Mouse (Mus musculus) liver, adult (tissue): ENCODE measurements around the gene Sox11.

Experiments
- GATA4 ChIP-seq: IDR thresholded peaks from 2 replicates; pipeline ENCODE4 v1.6.1; 2014; ENCODE audit warnings: mild to moderate bottlenecking, low read length; ENCODE audit not compliant: insufficient replicate concordance

The Sox11 gene

GRCm38 (mm10) chr12:27304713-27305437 is 37.5 kb downstream of the Sox11 start:
- TF ChIP-seq GATA4: no peak

DNA sequence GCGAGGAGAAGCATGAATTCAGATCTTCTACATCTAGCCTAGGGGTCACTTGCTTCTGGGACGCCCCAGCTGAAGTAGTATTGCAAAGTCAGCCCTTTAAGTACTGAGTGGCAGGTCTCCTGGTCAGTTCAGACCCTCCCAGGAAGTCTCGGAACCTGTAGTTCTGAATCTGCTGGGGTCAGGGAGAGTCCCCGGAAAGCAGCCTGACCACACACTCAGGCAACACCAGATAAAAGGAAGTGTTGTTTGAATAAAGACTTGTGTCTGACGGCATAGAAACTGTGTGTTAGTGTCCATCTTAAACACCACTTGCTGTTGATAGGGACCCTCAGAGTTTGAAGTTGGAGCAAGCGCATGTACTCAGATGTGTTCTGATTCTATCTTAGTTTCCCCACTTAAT is 39.2 kb downstream of the Sox11 start:
- TF ChIP-seq GATA4: no peak

DNA sequence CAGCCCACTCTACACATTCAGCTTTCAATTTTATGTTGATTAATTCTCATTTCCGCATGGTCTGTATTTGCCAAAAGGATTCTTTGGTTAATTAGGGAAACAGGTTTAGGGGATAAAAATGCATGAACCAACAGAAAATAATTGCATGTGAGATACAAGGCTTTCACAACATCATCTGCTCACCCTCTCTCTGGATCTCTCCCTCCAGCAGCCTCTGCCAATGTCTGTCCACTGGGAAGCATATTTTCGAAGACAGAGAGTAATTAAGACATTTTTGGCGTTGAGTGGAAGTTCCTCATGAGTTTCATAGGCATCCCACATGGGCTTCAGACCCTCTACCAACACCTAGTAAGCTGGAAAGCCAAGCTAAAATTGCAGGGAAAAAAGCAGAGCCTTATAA is 43.7 kb downstream of the Sox11 start:
- no peak for TF ChIP-seq GATA4

- no peak for TF ChIP-seq GATA4
Measured at GRCm38 (mm10) chr12:27294191-27294590, 48.2 kb downstream of the Sox11 start.

DNA sequence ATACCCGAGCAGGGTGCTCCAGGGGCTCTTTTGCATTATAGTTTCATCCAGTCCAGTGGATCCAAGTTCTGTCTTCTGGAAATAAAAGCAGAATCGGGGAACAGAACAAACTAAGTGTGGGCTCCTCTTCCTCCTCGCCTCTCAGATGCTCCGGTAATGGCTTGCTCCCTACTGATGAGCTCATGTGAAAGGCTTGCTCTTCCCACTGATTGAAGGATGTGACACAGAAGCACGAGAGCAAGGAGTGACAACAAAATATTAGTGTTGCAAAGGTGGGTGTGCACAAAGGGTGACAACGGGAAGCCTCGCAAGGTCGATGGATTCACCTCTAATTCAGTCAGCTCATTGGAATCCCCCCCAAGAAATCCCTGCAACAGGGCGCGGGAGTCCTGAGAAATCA is 48.6 kb downstream of the Sox11 start:
- TF ChIP-seq GATA4: no peak

DNA sequence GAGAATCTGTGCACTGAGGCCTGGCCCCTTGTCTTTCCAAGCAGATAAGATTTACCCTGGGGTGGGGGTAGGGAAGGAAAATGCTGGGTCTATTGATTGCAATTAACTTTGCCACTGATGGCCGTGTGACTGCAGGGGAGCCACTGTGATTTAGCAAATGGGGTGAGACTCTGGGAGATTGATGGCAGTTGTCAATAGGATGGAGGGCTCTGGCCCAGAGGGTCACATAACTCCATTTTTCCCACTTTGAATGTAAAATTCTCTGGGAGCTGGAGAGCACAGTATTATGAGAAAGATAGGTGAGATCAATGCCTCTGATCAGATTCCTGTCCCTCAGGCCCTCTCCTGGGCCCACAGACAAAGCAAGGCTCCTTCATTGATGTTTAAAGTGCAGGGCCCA is 49.2 kb downstream of the Sox11 start:
- no peak for TF ChIP-seq GATA4
